Mouse (Mus musculus) embryonic fibroblast, embryonic 13.5 days (primary cell): Measurements from ENCODE around the gene Polr2h.

Source experiments
- CTCF ChIP-seq: IDR thresholded peaks from 2 replicates; pipeline ENCODE4 v1.5.1; 2011; ENCODE audit warnings: mild to moderate bottlenecking, control low read depth, low read length, moderate library complexity, borderline replicate concordance; ENCODE audit not compliant: insufficient read depth
- POLR2A ChIP-seq: IDR thresholded peaks from 2 replicates; pipeline ENCODE4 v1.6.1; 2011; ENCODE audit warnings: low read depth, mild to moderate bottlenecking, control low read depth, low read length, moderate library complexity

DNA sequence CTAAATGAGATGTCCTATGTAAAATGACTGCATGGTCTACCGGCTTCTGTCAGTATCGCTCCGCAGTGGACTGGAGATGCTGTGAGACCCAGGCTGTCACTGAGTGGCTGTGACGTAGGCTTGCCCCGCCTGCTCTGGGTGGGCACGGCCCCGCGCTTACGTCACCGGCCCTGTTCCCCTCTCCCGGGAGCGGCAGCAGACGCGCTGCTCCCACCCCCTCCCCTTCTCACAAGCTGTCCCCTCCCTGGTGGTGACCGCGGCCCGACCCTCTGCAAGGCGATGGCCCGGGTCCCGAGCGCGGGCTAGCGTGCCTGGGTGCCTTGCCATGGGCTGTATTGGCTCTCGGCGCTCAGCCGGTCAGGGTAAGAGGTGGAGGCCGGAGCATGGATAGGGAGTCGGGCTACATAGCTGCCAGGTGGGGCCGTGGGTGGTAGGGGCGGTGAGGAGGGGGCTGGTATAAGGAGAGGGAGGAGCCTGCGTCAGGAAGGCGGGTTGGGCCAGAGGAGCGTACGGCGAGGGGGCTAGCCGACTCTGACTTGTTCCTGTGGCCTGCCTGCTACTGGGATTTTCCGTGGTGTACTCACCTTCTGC, 24.3 kb upstream of the Polr2h start, which contains the start of gene Fam131a:
- TF ChIP-seq CTCF: no peak
- peak; percentile 19 for TF ChIP-seq POLR2A
